Mouse (Mus musculus) kidney, embryonic 15.5 days (tissue): ENCODE measurements around the gene Znrd1as. TPM values are rescaled to one million over a fixed set of nuclear protein-coding genes. Genes with fewer than 3 reads are reported as not detected.
A peak's percentile ranks its signal among the peaks of the same experiment; 100 is the strongest.

Experiments used
- ATAC-seq: fragments of 200-750 bp; cut with Nextera tagmentation; replicated peaks from 2 replicates; pipeline ENCODE4 v1.8.0; 2017; ENCODE audit warnings: moderate TSS enrichment; ENCODE audit not compliant: low FRiP score
- H3K27ac ChIP-seq: fragments of 300-500 bp; sonication (generic); 2 replicates; pipeline ENCODE4 v1.5.1; 2015; ENCODE audit warnings: mild to moderate bottlenecking, inconsistent platforms
- H3K27me3 ChIP-seq: fragments of 300-500 bp; sonication (generic); 2 replicates; pipeline ENCODE4 v1.6.1; 2015; ENCODE audit warnings: inconsistent platforms
- H3K36me3 ChIP-seq: fragments of 300-500 bp; sonication (generic); 2 replicates; pipeline ENCODE4 v1.6.1; 2015; ENCODE audit warnings: inconsistent platforms
- H3K4me1 ChIP-seq: fragments of 300-500 bp; sonication (generic); 2 replicates; pipeline ENCODE4 v1.6.1; 2015; ENCODE audit warnings: inconsistent platforms
- H3K4me2 ChIP-seq: fragments of 300-500 bp; sonication (generic); 2 replicates; pipeline ENCODE4 v1.6.1; 2015; ENCODE audit warnings: moderate library complexity, mild to moderate bottlenecking, inconsistent platforms
- H3K4me3 ChIP-seq: fragments of 300-500 bp; sonication (generic); replicated peaks from 2 replicates; pipeline ENCODE4 v1.5.1; 2015; ENCODE audit warnings: mild to moderate bottlenecking, inconsistent platforms
- H3K9ac ChIP-seq: fragments of 300-500 bp; sonication (generic); 2 replicates; pipeline ENCODE4 v1.6.1; 2015; ENCODE audit warnings: mild to moderate bottlenecking, inconsistent platforms
- H3K9me3 ChIP-seq: fragments of 300-500 bp; sonication (generic); replicated peaks from 2 replicates; pipeline ENCODE4 v1.6.1; 2016; ENCODE audit warnings: inconsistent platforms
- WGBS: fragments of 180-500 bp; shearing (Covaris S2); methylation state at CpG from one replicate; pipeline ENCODE4 v1.1.7; 2015; ENCODE audit warnings: mixed read lengths; 5-methylcytosine and 5-hydroxymethylcytosine counted together
- polyA plus RNA-seq: library from polyadenylated mRNA; unstranded; fragments of >200 nt; fragmentation: Nextera tagmentation; extraction: Ambion mirVana; gene quantifications from 2 replicates; pipeline ENCODE4 v1.2.1, GENCODE M21; 2015

The Znrd1as gene
- polyA plus RNA-seq, 1 experiment from 2014 or later = 6.6 TPM

DNA sequence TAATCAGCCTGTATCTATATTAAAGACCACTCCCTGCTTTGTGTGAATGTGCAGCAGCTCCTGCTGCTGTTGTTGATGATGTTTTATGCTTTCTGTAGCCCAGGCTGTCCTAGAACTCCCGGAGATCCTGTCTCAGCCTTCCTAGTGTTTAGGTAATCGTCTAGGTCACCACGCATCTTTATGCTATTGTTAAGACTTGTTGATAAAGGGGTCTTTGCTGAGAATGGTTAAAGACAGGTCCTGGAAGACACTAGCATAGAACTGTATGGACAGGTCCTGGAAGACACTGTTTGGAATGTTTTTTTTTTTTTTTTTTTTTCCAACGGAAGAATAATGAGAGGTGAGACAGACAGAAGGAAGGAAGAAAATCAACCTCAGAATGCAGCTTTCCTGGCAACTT lies 45.0 kb downstream of the Znrd1as start:
- peaks cover 36% of the 10 kb centered on the region for H3K36me3 ChIP-seq
- WGBS = 36% methylated on average over 4 of the region's 4 CpGs
- H3K4me3 ChIP-seq = peak overlapping the region; percentile 60
- no peaks in the 10 kb centered on the region for H3K27me3 ChIP-seq
- ATAC-seq = no peak
- peaks cover 11% of the 10 kb centered on the region; the same call in 1 of the 2 replicates for H3K4me1 ChIP-seq
- H3K4me2 ChIP-seq = peak overlapping the region; percentile 80
- no peaks in the 10 kb centered on the region for H3K9me3 ChIP-seq
- H3K27ac ChIP-seq = no peak overlapping the region
- H3K9ac ChIP-seq = peak overlapping the region; percentile 75

DNA sequence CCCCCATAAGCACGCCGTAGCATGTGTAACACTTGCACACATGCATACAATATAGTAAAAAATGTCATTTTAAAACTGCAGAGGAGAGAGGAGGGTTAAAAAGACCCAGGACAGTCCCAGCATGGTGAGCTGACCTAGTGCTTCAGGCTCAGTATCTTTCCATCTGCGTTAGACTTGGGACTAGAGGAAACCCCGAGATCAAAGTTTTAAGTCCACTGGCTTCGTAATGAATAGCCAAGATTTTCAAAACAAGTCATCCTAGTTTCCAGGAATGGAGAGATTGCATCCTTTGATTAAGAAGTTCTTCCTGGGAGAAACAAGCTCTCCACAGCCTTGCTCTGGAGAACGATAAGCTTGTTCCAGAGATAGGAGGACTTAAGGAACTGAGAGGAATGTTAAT lies 49.8 kb downstream of the Znrd1as start:
- H3K4me2 ChIP-seq = no peak overlapping the region
- peaks cover 10% of the 10 kb centered on the region for H3K4me1 ChIP-seq
- H3K9ac ChIP-seq = no peak overlapping the region
- no peak overlapping the region for H3K27ac ChIP-seq
- no peak for ATAC-seq
- no peaks in the 10 kb centered on the region for H3K9me3 ChIP-seq
- 81% methylated on average over 6 of the region's 6 CpGs for WGBS
- no peak overlapping the region for H3K4me3 ChIP-seq
- no peaks in the 10 kb centered on the region for H3K27me3 ChIP-seq
- peaks cover 66% of the 10 kb centered on the region for H3K36me3 ChIP-seq

DNA sequence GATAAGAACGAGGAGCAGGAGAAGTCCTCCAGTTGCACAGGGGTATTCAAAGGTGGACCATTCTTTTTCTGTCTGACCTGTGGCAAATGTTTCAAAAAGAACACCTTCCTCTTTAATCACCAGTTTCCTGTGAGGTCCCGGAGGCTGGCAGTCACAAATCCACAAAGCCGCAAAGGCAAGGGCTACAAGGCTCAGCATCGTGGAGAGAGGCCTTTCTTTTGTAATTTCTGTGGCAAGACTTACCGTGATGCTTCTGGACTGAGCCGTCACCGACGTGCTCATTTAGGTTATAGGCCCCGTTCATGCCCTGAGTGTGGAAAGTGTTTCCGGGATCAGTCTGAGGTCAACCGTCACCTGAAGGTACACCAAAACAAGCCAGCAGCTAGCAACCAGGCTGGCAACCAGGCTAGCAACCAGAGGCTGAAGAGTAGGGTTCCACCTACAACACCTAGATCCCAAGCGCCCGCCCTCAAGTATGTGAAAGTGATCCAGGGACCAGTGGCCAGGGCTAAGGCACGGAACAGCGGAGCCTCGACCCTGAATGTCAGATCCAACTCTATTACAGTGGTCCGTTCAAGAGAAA lies 51.2 kb downstream of the Znrd1as start:
- Histone ChIP-seq H3K4me3 (no peak overlapping the region), H3K4me1 (peaks cover 4% of the 10 kb centered on the region; the same call in 1 of the 2 replicates), H3K4me2 (no peak overlapping the region), H3K9ac (no peak overlapping the region), H3K27me3 (no peaks in the 10 kb centered on the region), H3K9me3 (no peaks in the 10 kb centered on the region), H3K36me3 (peaks cover 64% of the 10 kb centered on the region), H3K27ac (no peak overlapping the region)
- ATAC-seq = no peak
- 94% methylated on average over 17 of the region's 17 CpGs for WGBS

DNA sequence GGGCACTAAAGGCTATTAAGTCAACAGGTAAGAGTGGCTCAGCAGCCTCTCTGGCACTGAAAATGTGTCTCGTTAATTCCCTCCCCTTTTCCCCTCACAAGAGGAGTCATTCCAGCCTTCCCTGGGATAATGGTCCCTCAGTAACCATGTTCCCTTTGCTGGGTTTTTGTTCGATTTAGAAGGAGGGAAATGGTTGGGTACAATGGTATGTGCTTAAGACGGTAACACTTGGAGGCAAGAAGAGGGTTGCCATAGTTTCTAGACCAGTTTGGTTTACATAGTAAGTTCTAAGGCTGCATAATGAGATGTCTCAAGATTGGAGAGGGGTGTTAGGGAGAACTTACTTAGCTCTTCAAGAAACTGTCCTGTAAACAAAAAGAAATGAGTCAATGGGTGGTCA lies 53.3 kb downstream of the Znrd1as start:
- Histone ChIP-seq H3K9me3 (no peaks in the 10 kb centered on the region), H3K27ac (no peak overlapping the region), H3K4me1 (peaks cover 4% of the 10 kb centered on the region; the same call in 1 of the 2 replicates), H3K9ac (no peak overlapping the region), H3K4me3 (no peak overlapping the region), H3K4me2 (no peak overlapping the region), H3K27me3 (no peaks in the 10 kb centered on the region), H3K36me3 (peaks cover 47% of the 10 kb centered on the region)
- no peak for ATAC-seq
- 86% methylated on average over 3 of the region's 3 CpGs for WGBS

DNA sequence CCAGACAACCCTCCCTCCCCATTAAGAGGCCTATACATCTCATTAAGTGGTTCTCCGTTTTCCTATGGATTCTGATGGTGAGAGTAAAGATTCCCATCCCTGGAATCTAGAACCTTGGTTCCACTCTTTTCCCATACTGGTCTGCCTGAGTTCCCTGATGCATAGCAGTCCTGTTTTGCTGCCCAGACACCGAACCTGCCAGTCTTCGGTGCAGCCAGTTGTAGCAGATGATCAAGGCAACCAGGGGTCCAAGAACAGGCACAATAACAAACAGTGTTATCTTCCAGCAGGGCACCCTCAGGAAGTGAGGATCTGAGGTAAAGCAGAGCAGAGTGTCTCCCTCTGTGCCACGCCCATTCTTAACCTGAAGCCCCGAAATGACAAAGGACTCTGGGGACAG lies 53.7 kb downstream of the Znrd1as start:
- Histone ChIP-seq H3K9me3 (no peaks in the 10 kb centered on the region), H3K27ac (no peak overlapping the region), H3K9ac (no peak overlapping the region), H3K4me2 (no peak overlapping the region), H3K4me1 (peaks cover 4% of the 10 kb centered on the region; the same call in 1 of the 2 replicates), H3K36me3 (peaks cover 42% of the 10 kb centered on the region), H3K4me3 (no peak overlapping the region), H3K27me3 (no peaks in the 10 kb centered on the region)
- ATAC-seq = no peak
- WGBS = 67% methylated on average over 5 of the region's 5 CpGs

Other genes starting within 250 kb of the Znrd1as start
- not detected in 2 replicates for gene H2-M10.5, start 185.7 kb upstream of the Znrd1as start, polyA plus RNA-seq
- gene H2-M10.6, start 146.4 kb upstream of the Znrd1as start, polyA plus RNA-seq = not detected in 2 replicates
- gene Trim26, start 121.5 kb upstream of the Znrd1as start, polyA plus RNA-seq = 40.3 and 45.9 TPM in 2 replicates
- 0.17 and 0.22 TPM in 2 replicates for gene Trim15, start 91.4 kb upstream of the Znrd1as start, polyA plus RNA-seq
- 3.1 and 6.0 TPM in 2 replicates for gene Trim10, start 89.0 kb upstream of the Znrd1as start, polyA plus RNA-seq
- gene Trim40, start 68.5 kb upstream of the Znrd1as start, polyA plus RNA-seq = not detected in 2 replicates
- gene Trim31, start 60.5 kb upstream of the Znrd1as start, polyA plus RNA-seq = 0.35 TPM in 1 of 2 replicates, not detected in the other
- gene Rnf39, start 15.7 kb upstream of the Znrd1as start, polyA plus RNA-seq = 0.13 and 0.53 TPM in 2 replicates
- gene Ppp1r11, start 6.9 kb upstream of the Znrd1as start, polyA plus RNA-seq = 115 and 127 TPM in 2 replicates
- 93.2 and 95.6 TPM in 2 replicates for gene Znrd1, start within 50 bp of the Znrd1as start, polyA plus RNA-seq
- gene 2410137M14Rik, start 22.6 kb downstream of the Znrd1as start, polyA plus RNA-seq = not detected in 2 replicates
- gene H2-M5, start 30.9 kb downstream of the Znrd1as start, polyA plus RNA-seq = 0.44 TPM in 2 replicates
- 61.1 and 69.4 TPM in 2 replicates for gene Zfp57, start 42.6 kb downstream of the Znrd1as start, polyA plus RNA-seq
- 0.09 TPM in 1 of 2 replicates, not detected in the other for gene Mog, start 64.8 kb downstream of the Znrd1as start, polyA plus RNA-seq
- gene Gabbr1, start 87.4 kb downstream of the Znrd1as start, polyA plus RNA-seq = 6.0 and 8.3 TPM in 2 replicates
- gene Olfr90, start 129.9 kb downstream of the Znrd1as start, polyA plus RNA-seq = 0.05 TPM in 1 of 2 replicates, not detected in the other
- gene Olfr91, start 139.7 kb downstream of the Znrd1as start, polyA plus RNA-seq = not detected in 2 replicates
- not detected in 2 replicates for gene Olfr92, start 161.5 kb downstream of the Znrd1as start, polyA plus RNA-seq
- gene Olfr93, start 202.9 kb downstream of the Znrd1as start, polyA plus RNA-seq = not detected in 2 replicates
- not detected in 2 replicates for gene Ubd, start 235.3 kb downstream of the Znrd1as start, polyA plus RNA-seq
- not detected in 2 replicates for gene Olfr94, start 242.4 kb downstream of the Znrd1as start, polyA plus RNA-seq